Mouse (Mus musculus) heart, embryonic 13.5 days (tissue): ENCODE measurements around the gene Lsm10. TPM values are rescaled to one million over a fixed set of nuclear protein-coding genes. Genes with fewer than 3 reads are reported as not detected.

Experiments
- ATAC-seq: fragments of 200-750 bp; cut with Nextera tagmentation; 2 replicates; pipeline ENCODE4 v1.8.0; 2017; ENCODE audit warnings: moderate TSS enrichment; ENCODE audit not compliant: insufficient number of reproducible peaks, low FRiP score, low TSS enrichment; ENCODE audit errors: extremely low read depth
- H3K27ac ChIP-seq: fragments of 300-500 bp; sonication (generic); replicated peaks from 2 replicates; pipeline ENCODE4 v1.5.1; 2015; ENCODE audit warnings: moderate library complexity, mild to moderate bottlenecking, inconsistent platforms
- H3K27me3 ChIP-seq: fragments of 300-500 bp; sonication (generic); replicated peaks from 2 replicates; pipeline ENCODE4 v1.6.1; 2015; ENCODE audit warnings: mild to moderate bottlenecking, inconsistent platforms
- H3K36me3 ChIP-seq: fragments of 300-500 bp; sonication (generic); 2 replicates; pipeline ENCODE4 v1.6.1; 2015; ENCODE audit warnings: mild to moderate bottlenecking, inconsistent platforms
- H3K4me1 ChIP-seq: fragments of 300-500 bp; sonication (generic); 2 replicates; pipeline ENCODE4 v1.6.1; 2015; ENCODE audit warnings: inconsistent platforms
- H3K4me2 ChIP-seq: fragments of 300-500 bp; sonication (generic); 2 replicates; pipeline ENCODE4 v1.6.1; 2015; ENCODE audit warnings: inconsistent platforms, mild to moderate bottlenecking, moderate library complexity
- H3K4me3 ChIP-seq: fragments of 300-500 bp; sonication (generic); 2 replicates; pipeline ENCODE4 v1.5.1; 2015; ENCODE audit warnings: moderate library complexity, mild to moderate bottlenecking, inconsistent platforms
- H3K9ac ChIP-seq: fragments of 300-500 bp; sonication (generic); 2 replicates; pipeline ENCODE4 v1.6.1; 2015; ENCODE audit warnings: inconsistent platforms, mild to moderate bottlenecking, moderate library complexity
- H3K9me3 ChIP-seq: fragments of 300-500 bp; sonication (generic); 2 replicates; pipeline ENCODE4 v1.6.1; 2016; ENCODE audit warnings: inconsistent platforms
- WGBS: fragments of 180-500 bp; shearing (Covaris S2); methylation state at CpG from one replicate; pipeline ENCODE4 v1.1.7; 2015; ENCODE audit warnings: mixed read lengths; 5-methylcytosine and 5-hydroxymethylcytosine counted together
- polyA plus RNA-seq: library from polyadenylated mRNA; unstranded; fragments of >200 nt; fragmentation: Nextera tagmentation; extraction: Ambion mirVana; gene quantifications from 2 replicates; pipeline ENCODE4 v1.2.1, GENCODE M21; 2015

Gene Lsm10
- polyA plus RNA-seq, 1 experiment from 2014 or later, result 35.2 TPM

- Histone ChIP-seq H3K9ac (peak overlapping the region; percentile 72), H3K4me2 (peak overlapping the region; percentile 60), H3K4me1 (peaks cover 81% of the 10 kb centered on the region), H3K27ac (peak overlapping the region; percentile 96), H3K36me3 (no peaks in the 10 kb centered on the region), H3K9me3 (no peaks in the 10 kb centered on the region), H3K4me3 (peak overlapping the region; percentile 21), H3K27me3 (no peaks in the 10 kb centered on the region)
- WGBS, result 3% methylated on average over 12 of the region's 12 CpGs
- ATAC-seq, result peak; percentile 72; the same call in 1 of the 2 replicates
Observed at GRCm38 (mm10) chr4:126110374-126111152, 14.1 kb downstream of the Lsm10 start.

- Histone ChIP-seq H3K4me3 (peak overlapping the region; percentile 21), H3K9me3 (no peaks in the 10 kb centered on the region), H3K27me3 (no peaks in the 10 kb centered on the region), H3K4me2 (peak overlapping the region; percentile 60), H3K9ac (peak overlapping the region; percentile 72), H3K4me1 (peaks cover 81% of the 10 kb centered on the region), H3K36me3 (no peaks in the 10 kb centered on the region), H3K27ac (peak overlapping the region; percentile 96)
- no peak for ATAC-seq
- 15% methylated on average over 7 of the region's 7 CpGs for WGBS
Observed at GRCm38 (mm10) chr4:126111153-126111549, 14.7 kb downstream of the Lsm10 start.

- Histone ChIP-seq H3K4me3 (no peak overlapping the region), H3K36me3 (peaks cover 5% of the 10 kb centered on the region; the same call in 1 of the 2 replicates), H3K4me2 (no peak overlapping the region), H3K27me3 (no peaks in the 10 kb centered on the region), H3K4me1 (peaks cover 65% of the 10 kb centered on the region), H3K27ac (no peak overlapping the region), H3K9ac (peak overlapping the region; percentile 11; the same call in 1 of the 2 replicates), H3K9me3 (no peaks in the 10 kb centered on the region)
- ATAC-seq, result no peak
- WGBS, result 77% methylated on average over 4 of the region's 4 CpGs
Observed at GRCm38 (mm10) chr4:126113243-126113642, 16.8 kb downstream of the Lsm10 start.

GRCm38 (mm10) chr4:126113943-126114342 is 17.5 kb downstream of the Lsm10 start:
- no peak overlapping the region for H3K4me3 ChIP-seq
- no peaks in the 10 kb centered on the region for H3K9me3 ChIP-seq
- H3K4me2 ChIP-seq, result no peak overlapping the region
- 7% methylated on average over 6 of the region's 6 CpGs for WGBS
- H3K9ac ChIP-seq, result no peak overlapping the region
- H3K27me3 ChIP-seq, result no peaks in the 10 kb centered on the region
- no peak for ATAC-seq
- H3K27ac ChIP-seq, result no peak overlapping the region
- peaks cover 10% of the 10 kb centered on the region; the same call in 1 of the 2 replicates for H3K36me3 ChIP-seq
- peaks cover 58% of the 10 kb centered on the region for H3K4me1 ChIP-seq

GRCm38 (mm10) chr4:126115411-126115810 is 19.0 kb downstream of the Lsm10 start:
- WGBS, result 91% methylated on average over 9 of the region's 9 CpGs
- ATAC-seq, result no peak

GRCm38 (mm10) chr4:126115871-126116521 is 19.6 kb downstream of the Lsm10 start:
- Histone ChIP-seq H3K4me2 (no peak overlapping the region), H3K4me1 (peaks cover 37% of the 10 kb centered on the region), H3K4me3 (no peak overlapping the region), H3K27me3 (no peaks in the 10 kb centered on the region), H3K36me3 (peaks cover 18% of the 10 kb centered on the region), H3K9me3 (peaks cover 1% of the 10 kb centered on the region; the same call in 1 of the 2 replicates), H3K9ac (peak overlapping the region; percentile 42; the same call in 1 of the 2 replicates), H3K27ac (no peak overlapping the region)
- 66% methylated on average over 6 of the region's 6 CpGs for WGBS
- ATAC-seq, result no peak

More at GRCm38 (mm10) chr4:126115411-126115810, 19.0 kb downstream of the Lsm10 start:
- Histone ChIP-seq H3K36me3 (peaks cover 13% of the 10 kb centered on the region), H3K4me2 (no peak overlapping the region), H3K4me1 (peaks cover 43% of the 10 kb centered on the region), H3K4me3 (no peak overlapping the region), H3K27me3 (no peaks in the 10 kb centered on the region), H3K27ac (no peak overlapping the region), H3K9me3 (no peaks in the 10 kb centered on the region), H3K9ac (peak overlapping the region; percentile 42; the same call in 1 of the 2 replicates)

GRCm38 (mm10) chr4:126117116-126117515 is 20.7 kb downstream of the Lsm10 start:
- Histone ChIP-seq H3K27me3 (no peaks in the 10 kb centered on the region), H3K4me1 (peaks cover 26% of the 10 kb centered on the region), H3K4me3 (no peak overlapping the region), H3K9me3 (peaks cover 10% of the 10 kb centered on the region), H3K9ac (no peak overlapping the region), H3K4me2 (no peak overlapping the region), H3K36me3 (peaks cover 28% of the 10 kb centered on the region), H3K27ac (no peak overlapping the region)
- ATAC-seq, result no peak
- WGBS, result 74% methylated on average over 8 of the region's 8 CpGs

GRCm38 (mm10) chr4:126118651-126119050 is 22.2 kb downstream of the Lsm10 start:
- H3K36me3 ChIP-seq, result peaks cover 37% of the 10 kb centered on the region

GRCm38 (mm10) chr4:126119051-126119450 is 22.6 kb downstream of the Lsm10 start:
- WGBS, result 73% methylated on average over 1 of the region's 1 CpGs
- Histone ChIP-seq H3K9ac (no peak overlapping the region), H3K4me3 (no peak overlapping the region), H3K27me3 (no peaks in the 10 kb centered on the region), H3K4me1 (peaks cover 20% of the 10 kb centered on the region), H3K4me2 (no peak overlapping the region), H3K36me3 (peaks cover 41% of the 10 kb centered on the region), H3K27ac (no peak overlapping the region), H3K9me3 (peaks cover 10% of the 10 kb centered on the region)
- ATAC-seq, result no peak

More at GRCm38 (mm10) chr4:126118651-126119050, 22.2 kb downstream of the Lsm10 start:
- no peak overlapping the region for H3K4me3 ChIP-seq
- 93% methylated on average over 4 of the region's 4 CpGs for WGBS
- H3K4me2 ChIP-seq, result no peak overlapping the region
- no peaks in the 10 kb centered on the region for H3K27me3 ChIP-seq
- peaks cover 10% of the 10 kb centered on the region for H3K9me3 ChIP-seq
- no peak overlapping the region for H3K27ac ChIP-seq
- peaks cover 22% of the 10 kb centered on the region for H3K4me1 ChIP-seq
- no peak overlapping the region for H3K9ac ChIP-seq
- ATAC-seq, result no peak

GRCm38 (mm10) chr4:126120052-126120451 is 23.6 kb downstream of the Lsm10 start:
- no peak overlapping the region for H3K9ac ChIP-seq
- H3K27me3 ChIP-seq, result no peaks in the 10 kb centered on the region
- ATAC-seq, result no peak
- H3K4me3 ChIP-seq, result no peak overlapping the region
- H3K4me1 ChIP-seq, result peaks cover 20% of the 10 kb centered on the region
- no peak overlapping the region for H3K4me2 ChIP-seq
- H3K27ac ChIP-seq, result no peak overlapping the region
- H3K36me3 ChIP-seq, result peaks cover 50% of the 10 kb centered on the region
- peaks cover 10% of the 10 kb centered on the region for H3K9me3 ChIP-seq
- WGBS, result 88% methylated on average over 5 of the region's 5 CpGs

- H3K9me3 ChIP-seq, result peaks cover 10% of the 10 kb centered on the region
- ATAC-seq, result no peak
- H3K9ac ChIP-seq, result no peak overlapping the region
- WGBS, result 93% methylated on average over 2 of the region's 2 CpGs
- no peak overlapping the region for H3K27ac ChIP-seq
- no peak overlapping the region for H3K4me3 ChIP-seq
- no peak overlapping the region for H3K4me2 ChIP-seq
- peaks cover 18% of the 10 kb centered on the region for H3K4me1 ChIP-seq
- H3K27me3 ChIP-seq, result no peaks in the 10 kb centered on the region
- H3K36me3 ChIP-seq, result peaks cover 54% of the 10 kb centered on the region
Observed at GRCm38 (mm10) chr4:126120506-126120905, 24.1 kb downstream of the Lsm10 start.
